Mouse (Mus musculus): Measurements from ENCODE around the gene Olfr1424.
"Not testable (repeated sequence)": the region's sequence is repeated elsewhere in the genome, so short reads cannot be mapped to it uniquely, and the experiment has no call there.

Olfr1424 gene

DNA sequence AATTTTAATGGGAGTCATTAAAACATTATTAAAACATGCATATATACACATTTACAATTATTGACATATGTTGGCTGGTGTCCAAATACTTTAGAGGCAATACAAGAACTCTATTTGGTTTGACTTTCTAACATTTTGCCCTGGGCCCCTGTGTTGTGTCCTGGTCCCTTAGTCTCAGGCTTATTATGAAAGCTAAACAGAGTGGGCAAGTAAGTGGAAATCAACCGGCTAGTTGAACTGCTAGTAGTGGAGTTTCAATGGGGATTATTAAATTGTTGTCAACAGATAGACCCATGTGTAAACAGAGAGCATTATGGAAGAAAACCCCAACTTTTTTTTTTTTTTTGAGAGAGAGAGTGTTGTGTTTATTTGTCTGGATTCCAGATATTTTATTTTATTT, at the start of gene Olfr1424:
Olfr1424 (minus strand) TSS at position 101 of the 400 bp plus-strand sequence.
- DNase-seq, result not testable (repeated sequence)

GRCm38 (mm10) chr19:12104541-12104940, 42.1 kb upstream of the Olfr1424 start:
- DNase-seq, result no peak

DNA sequence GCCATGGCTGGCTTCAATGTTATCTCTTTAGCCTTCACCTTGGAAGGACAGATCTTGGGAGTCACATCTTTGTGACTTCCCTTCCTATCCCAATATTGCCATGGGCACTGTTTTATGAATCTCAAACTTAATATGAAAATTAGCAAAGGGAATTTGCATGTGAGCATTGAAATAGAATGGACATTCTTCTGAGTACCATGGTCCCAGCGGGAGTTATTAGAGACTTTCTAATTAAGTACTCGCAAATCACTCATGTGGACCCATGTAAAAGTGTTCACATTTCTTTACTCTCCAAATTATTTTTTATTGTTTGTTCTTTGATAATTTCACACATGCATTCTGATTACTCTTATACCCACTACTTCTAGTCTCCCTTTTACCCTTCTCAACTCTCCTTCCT, 40.8 kb upstream of the Olfr1424 start, which contains the start of gene Olfr1427:
Olfr1427 (minus strand) TSS at position 101 of the 400 bp plus-strand sequence.
- DNase-seq, result no peak

DNA sequence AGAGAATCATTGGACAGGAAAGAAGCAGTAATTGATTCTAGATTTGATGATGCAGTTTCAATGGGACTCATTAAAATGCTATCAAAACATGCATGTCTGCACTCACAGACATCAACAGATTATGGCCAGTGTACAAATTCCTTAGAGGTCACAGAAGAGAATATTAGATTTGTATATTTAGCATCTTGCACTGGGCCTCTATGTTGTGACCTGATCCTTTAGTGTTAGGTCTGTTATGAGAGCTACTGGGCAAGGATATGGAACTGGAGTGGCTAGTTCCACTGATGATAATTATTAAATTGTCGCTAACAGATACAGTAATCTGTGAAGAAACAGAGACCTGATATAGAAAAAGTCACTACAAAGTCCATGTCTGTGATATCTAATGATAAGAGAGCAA, 29.4 kb upstream of the Olfr1424 start, which contains the start of gene Olfr1426:
Olfr1426 (minus strand) TSS at position 101 of the 400 bp plus-strand sequence.
- DNase-seq, result no peak

GRCm38 (mm10) chr19:12077631-12078030, 15.1 kb upstream of the Olfr1424 start, which contains the start of gene Olfr1425:
TSS of gene Olfr1425 (minus strand) at chr19:12077731.
- not testable (repeated sequence) for DNase-seq

DNA sequence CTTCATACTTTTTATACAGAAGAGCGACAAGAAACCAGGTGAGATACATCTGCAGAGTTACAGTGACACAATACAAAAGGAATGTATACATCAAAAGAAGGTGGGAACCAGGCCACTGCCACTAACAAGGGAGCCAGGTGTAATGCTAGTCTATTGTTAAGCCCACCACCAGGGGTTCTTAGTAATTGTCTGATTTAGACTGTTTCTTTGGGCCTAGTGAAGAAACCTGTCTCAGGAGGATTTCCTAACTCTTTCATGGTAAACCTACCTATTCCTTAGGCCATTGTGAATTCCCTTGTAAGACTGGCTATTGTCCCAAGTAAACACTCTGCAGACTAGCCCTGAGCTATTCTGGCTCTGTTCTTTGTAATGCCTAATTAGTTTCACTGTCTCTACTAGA, 7.1 kb upstream of the Olfr1424 start:
- DNase-seq, result not testable (repeated sequence)

- not testable (repeated sequence) for DNase-seq
Observed at GRCm38 (mm10) chr19:12067806-12068205, 5.3 kb upstream of the Olfr1424 start.

GRCm38 (mm10) chr19:12043163-12043562, 19.3 kb downstream of the Olfr1424 start:
- DNase-seq, result no peak

DNA sequence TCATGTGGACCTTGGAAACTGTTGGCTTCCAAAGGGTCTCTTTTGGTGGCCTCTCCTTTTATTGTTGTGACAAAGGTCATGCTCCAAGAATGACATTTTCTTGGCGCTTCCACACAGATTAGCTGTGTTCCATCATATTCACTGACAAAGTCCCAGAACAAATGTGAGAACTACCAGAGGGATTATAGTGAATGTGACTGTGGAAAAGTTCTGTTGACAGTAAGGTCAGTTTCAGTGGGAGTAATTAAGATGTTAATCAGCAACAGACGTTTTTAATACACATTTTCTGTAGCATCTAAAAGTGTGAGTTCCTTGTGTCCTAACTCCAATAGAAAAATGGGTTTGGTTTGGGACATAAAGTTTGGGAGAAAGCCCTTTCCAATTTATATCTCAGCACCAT, 21.3 kb downstream of the Olfr1424 start, which contains the start of gene Olfr1423:
Olfr1423 (minus strand) TSS at position 101 of the 400 bp plus-strand sequence.
- no peak for DNase-seq

DNA sequence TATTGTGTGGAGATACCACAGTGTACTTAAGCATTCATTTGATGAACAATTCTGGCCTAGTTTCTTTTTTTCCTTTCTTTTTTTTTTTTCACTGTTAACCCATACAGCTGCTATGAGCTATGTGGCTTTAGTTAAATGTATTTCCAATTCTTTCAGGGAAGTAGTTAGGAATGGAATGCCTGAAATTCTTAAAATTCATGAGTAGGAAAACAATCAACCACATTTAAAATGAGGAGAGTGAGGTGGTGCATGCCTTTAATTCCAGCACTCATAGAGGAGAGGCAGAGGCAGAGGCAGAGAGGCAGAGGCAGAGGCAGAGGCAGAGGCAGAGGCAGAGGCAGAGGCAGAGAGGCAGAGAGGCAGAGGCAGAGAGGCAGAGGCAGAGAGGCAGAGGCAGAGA, 24.8 kb downstream of the Olfr1424 start:
- DNase-seq, result no peak

DNA sequence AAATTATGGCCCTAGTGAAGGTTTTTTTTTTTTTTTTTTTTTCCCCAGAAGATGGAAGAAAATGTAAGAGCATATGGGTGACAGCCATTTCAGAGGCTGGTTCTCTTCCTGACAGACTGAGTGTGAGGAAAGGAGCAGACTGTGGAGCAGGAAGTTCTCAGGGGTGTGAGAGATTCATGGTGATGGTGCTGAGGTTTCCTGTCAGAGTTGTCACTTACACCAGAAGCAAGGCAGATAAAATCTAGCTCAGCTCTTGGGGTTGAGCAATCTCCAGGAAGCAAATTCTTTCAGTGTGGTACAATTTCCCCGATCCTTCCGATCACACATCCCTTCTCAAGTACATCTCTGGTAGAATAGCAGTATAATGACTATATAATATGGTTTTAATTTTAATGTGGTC, 35.9 kb downstream of the Olfr1424 start:
- DNase-seq, result no peak

GRCm38 (mm10) chr19:12025333-12025732, 37.1 kb downstream of the Olfr1424 start:
- no peak for DNase-seq

- DNase-seq, result no peak
Observed at GRCm38 (mm10) chr19:12024149-12024548, 38.3 kb downstream of the Olfr1424 start.

DNA sequence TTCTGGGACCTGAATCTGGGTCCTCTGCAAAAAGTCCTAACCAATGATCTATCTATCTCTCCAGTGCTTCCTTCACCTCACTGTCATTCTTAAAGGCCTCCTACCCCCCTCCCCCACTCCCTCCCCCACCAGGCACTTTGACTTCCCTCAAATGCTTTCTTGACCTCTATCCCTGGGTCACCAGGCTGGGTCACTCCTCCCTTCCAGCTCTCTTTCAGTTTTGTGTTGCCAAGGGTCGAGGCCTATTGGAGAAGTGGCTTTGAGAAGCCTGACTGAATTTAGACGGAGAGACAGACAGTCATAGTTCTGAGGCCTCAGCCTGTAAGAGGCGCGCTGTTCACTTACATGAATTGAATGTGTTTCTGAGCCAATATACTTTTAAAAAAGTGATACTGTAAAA, 46.3 kb downstream of the Olfr1424 start:
- DNase-seq, result no peak

DNA sequence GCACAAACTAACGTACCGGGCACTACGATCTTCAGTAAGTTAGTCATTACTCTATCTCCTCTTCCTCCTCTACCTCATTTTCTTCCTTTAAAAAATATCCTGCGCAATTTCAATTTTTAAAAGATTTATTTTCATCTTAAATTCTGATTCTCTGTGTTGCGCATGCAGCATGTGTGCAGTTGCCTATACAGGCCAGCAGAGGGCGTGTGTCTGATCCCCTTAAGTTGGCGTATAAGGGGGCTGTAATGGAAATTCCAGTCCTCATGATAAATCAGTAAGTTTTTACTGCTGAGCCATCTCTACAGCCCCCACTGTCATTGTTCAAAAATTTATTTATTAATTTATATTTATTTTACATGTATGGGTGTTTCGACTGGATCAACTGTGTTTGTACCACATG, 46.8 kb downstream of the Olfr1424 start:
- DNase-seq, result no peak

DNA sequence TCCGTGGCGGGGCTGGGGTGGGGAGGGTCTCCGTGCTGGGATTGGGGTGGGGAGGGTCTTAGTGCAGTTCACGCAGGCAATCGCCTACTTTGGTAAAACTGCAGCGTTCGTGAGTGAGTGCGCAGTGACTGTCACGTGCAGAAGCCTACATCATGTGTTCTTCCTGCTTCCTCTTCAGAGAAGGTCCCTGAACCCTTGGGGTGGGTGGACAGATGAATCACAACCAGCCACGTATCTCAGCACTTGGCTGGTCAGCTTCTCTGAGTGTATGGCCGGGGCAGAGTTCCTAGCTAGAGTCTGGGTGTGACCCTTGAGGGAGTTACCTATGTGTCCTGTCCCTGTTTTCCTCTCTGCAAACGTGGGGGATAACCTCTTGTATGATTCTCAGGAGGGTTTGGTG, 49.3 kb downstream of the Olfr1424 start:
- DNase-seq, result peak; percentile 39

DNA sequence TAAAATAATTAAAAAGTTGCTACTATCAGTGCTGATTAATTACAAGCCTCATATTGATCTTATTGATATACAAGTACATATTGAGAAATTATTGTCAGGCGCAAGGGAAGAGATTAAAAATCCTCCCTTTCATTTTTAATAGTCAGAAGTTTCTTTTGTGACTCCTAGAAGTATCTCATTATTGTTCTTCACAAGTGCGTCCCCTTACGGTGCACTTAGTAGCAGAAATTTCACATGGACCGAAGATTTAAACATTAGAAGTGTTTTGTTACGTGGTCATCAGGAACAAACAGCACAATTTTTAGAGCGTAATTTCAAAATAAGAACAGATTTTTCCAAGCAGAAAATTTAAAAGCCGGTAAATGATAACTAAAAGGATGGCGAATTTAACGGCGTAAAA, 49.9 kb downstream of the Olfr1424 start:
- DNase-seq, result no peak

- peak; percentile 84 for DNase-seq
Observed at GRCm38 (mm10) chr19:12011560-12012556, 50.6 kb downstream of the Olfr1424 start.

- DNase-seq, result peak; percentile 78
Observed at GRCm38 (mm10) chr19:12010916-12011559, 51.4 kb downstream of the Olfr1424 start.

DNA sequence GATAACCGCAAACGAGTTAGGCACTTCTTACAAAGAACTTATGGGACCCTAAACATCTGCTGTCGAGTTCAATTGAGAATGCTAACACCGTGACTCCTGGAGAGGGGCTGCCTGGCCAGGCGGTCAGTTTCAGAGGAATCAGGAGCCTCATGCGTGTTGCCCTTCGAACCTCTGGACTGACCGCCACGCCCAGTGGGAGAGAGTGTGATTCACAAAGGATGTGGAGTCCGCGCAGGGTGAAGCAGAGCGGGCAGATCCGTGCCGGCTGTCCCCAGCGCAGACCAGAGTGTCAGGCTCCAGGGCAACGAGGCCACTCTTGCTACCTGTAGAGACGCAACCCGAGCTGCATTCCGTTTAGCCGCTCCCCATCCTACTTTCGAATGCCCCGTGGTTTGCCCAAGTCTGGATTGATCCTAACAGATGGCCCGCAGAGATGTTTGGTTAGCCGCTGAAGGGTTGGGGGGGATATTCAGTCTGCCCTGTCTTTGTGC, 52.2 kb downstream of the Olfr1424 start:
- peak; percentile 55 for DNase-seq

DNA sequence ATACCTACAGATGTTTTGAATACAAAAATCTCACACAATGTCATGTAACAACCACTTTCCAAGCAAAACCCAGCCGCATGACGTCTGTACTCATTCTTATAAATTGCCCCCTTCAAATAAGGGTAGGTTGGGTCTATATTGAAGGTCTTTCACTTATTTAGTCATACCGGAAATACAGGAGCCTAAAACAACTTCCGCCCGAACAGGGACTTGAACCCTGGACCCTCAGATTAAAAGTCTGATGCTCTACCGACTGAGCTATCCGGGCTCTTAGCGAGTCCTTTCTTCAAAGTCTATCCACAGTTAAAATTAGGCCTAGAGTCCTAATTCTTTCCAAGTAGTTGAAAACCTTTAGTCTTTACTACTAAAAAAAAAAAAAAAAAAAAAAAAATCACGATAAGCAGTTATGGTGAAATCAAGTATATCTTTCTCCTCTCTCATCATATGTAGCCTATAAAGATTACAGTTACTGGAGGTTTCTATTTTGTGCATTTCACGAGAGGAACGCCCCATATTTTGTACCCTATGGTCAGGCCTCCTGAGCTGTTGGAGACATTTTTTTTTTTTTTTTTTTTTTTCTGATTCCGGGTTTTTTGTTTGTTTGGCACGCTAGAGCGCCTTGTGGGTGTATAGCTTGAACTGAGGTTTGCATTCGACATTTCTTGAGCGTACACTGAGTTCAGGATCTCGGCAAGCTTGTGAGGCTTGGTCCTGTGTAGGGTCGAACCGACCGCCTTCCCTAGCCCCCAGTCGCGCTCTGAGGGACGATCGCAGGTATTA, 52.8 kb downstream of the Olfr1424 start:
- peak; percentile 64 for DNase-seq

Data from cerebellum, adult 11 months (tissue).